Mouse (Mus musculus) left cerebral cortex, adult 18-20 months (tissue): Measurements from ENCODE around the gene Pax6. TPM values are rescaled to one million over a fixed set of nuclear protein-coding genes. Genes with fewer than 3 reads are reported as not detected.

ENCODE experiments used
- DNase-seq, 2 experiments: peaks; one replicate each; pipeline ENCODE4 v3.0.0; 2021 to 2022; ENCODE audit warnings: low spot score in 2 of 2, mixed read lengths in 1 of 2
- long read RNA-seq, 2 experiments: library from polyadenylated mRNA; stranded (forward); transcript quantifications; one replicate each; pipeline ENCODE4 v2.0.0; 2021
- total RNA-seq, 2 experiments: library from RNA; stranded (reverse); gene quantifications; 2 replicates each; pipeline ENCODE4 v1.2.3; 2021

Gene Pax6
- 10 to 100 TPM in 1 of 2 experiments, 1 to 10 TPM in 1; 8.8 to 10.3 TPM for total RNA-seq
- long read RNA-seq, experiment 1, partial matches to known transcripts = 1 of 17 reads
- long read RNA-seq, experiment 1, other reads (novel, unspliced or antisense) = 9 of 17 reads
- long read RNA-seq, experiment 2, partial matches to known transcripts = 2 of 4 reads
- long read RNA-seq, experiment 2, other reads (novel, unspliced or antisense) = 0 of 4 reads

- no peak for DNase-seq
Observed at GRCm38 (mm10) chr2:105668271-105669270, at the start of gene Pax6. Gene Pax6, plus strand, starts transcription at chr2:105668900.

GRCm38 (mm10) chr2:105648933-105649332 is 19.8 kb upstream of the Pax6 start:
- no peak for DNase-seq

GRCm38 (mm10) chr2:105656456-105656855 is 12.2 kb upstream of the Pax6 start:
- DNase-seq = no peak

- no peak for DNase-seq
Observed at GRCm38 (mm10) chr2:105659350-105659749, 9.3 kb upstream of the Pax6 start.

DNA sequence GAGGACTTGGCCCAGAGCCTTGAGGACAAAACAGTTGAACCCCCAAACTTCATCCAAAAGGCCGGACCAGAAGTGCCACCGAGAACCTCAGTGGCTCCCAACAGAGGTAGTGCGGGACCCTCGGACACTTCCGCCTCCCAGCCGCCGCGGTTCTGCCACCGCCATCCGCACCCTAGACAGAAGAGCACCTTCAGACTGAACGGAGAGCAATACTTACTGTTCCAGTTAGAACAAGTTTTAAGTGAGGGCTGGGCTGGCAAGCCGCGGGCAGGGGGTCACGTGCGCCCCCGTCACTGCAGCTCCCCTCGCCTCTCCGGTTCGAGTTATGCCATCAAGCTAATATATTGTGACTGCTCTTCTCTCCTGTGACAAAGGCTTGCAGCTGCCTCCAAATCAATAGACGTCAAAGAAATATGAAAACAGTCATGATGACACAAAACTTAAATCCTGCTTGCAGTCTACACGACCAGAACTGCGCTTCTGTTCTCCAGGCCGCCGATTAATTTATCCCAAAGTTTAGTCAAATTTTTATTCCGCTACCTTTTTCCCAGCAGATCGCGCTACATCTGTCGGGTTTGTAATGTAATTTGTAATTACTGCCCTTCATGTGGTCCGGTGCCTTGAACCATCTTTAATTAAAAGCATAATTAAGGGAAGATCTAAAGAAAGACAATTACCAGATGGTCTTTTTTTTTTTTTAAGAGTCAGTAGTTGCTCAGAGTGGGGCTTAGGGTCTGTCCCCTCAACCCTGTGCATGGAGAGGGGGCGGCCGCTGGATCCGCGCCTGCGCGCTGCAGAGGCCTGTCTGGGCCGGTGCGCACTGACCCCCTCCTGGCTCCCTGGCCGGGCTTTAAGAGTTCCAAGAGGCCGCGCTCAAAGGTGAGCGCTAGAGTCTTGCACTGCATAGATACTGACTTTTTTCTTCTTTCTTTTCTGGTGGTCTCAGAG is 8.5 kb upstream of the Pax6 start:
- DNase-seq = no peak

GRCm38 (mm10) chr2:105660874-105661622 is 7.7 kb upstream of the Pax6 start:
- DNase-seq = no peak

DNA sequence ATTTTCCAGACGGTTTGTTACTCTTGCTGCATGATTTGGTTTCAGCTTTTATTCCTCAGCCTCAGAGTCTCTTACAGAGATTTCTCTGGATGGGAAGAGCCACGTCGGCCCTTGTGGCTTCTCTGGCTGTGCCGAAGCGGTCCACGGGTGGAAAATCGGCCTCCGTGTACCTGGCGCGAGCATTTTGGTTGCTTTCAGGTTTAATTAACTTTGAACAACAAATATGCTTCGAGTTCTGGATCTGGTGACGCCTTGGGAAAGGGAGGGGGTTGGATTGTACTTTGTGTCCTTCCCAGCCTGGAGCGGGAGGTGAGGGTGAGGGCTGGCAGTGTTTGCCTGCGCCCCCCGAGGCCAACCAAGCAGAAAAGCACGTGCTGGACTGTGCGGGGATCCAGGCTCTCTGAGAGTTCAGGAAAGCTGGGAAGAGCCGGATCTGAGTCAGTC is 7.1 kb upstream of the Pax6 start:
- no peak for DNase-seq

DNA sequence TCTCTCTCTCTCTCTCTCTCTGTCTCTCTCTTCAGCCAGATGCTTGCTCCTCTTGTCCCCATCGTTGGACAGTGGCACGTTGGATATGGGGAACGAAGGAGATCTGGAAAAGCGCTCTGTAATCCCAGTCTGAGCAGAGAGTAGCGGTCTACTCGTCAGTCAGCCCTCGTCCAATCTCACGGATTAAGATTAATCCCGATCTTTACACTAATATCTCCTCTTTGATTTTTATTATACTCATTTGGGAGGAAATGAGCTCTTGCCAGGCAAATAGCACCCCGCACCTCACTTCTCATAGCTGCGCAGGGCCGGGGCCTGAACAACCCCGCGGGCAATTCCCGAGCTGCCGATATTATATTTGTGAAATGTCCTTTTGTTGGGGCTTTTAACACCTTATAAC is 6.6 kb upstream of the Pax6 start:
- no peak for DNase-seq

- no peak for DNase-seq
Observed at GRCm38 (mm10) chr2:105662606-105663005, 6.1 kb upstream of the Pax6 start.

DNA sequence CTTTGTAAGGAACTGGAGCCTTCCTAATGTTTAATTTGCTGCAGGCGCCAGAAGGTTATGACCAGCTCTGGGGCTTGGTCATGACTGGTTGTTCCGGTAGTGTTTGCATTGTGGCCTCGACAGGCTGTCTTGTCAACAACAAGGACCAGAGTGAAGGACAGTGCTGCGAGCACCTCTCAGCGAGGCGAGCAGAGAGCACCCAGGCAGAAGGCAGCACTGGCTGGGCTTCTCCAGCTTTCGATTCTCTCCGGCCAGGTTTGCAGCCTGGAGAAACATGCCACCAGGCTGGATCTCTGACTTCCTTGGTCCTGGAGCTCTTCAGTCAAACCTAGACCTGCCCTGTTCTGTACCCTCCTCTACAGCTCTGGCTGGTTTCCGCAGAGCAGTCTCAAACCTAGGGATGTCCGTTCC is 5.6 kb upstream of the Pax6 start:
- DNase-seq = no peak

- no peak for DNase-seq
Observed at GRCm38 (mm10) chr2:105664996-105665395, 3.7 kb upstream of the Pax6 start.

GRCm38 (mm10) chr2:105665491-105666250 is 3.0 kb upstream of the Pax6 start:
- DNase-seq = no peak

DNA sequence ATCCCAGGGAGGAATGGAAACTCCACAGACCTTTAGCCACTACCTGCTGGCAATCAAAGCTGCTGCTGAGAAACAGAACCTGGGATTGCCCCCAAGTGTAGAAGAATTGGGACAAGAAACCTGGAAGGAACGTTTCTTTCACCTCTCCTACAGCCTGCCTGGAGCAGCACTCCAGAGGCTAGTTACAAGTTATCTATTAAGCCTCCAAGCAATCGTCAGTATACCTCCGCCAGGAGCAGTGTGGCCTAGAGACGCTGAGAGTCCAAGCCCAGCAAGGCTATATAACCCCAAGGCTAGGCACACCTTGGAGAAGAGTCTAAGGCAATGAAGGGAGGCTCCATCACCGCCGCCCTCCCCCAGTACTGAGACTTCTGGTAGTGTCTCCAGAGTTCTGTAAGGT is 2.4 kb upstream of the Pax6 start:
- no peak for DNase-seq

GRCm38 (mm10) chr2:105666763-105667625 is 1.7 kb upstream of the Pax6 start:
- no peak for DNase-seq

DNA sequence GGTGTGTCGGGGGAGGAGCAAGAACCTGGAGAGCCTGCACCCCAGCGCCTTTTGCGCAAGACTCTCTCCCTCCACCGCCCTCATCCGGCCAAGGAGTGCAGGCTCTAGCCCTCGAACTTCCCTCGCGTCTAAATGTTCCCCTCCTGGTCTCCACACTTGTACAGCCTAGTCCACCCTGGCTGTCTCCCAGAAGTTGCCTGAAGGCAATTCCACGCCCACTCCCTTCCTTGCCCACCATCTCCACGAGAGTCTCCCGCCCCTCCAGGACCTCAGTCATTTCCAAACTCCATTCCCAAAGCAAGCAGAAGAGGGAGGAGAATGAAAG is 1.1 kb upstream of the Pax6 start:
- no peak for DNase-seq

- DNase-seq = no peak
Observed at GRCm38 (mm10) chr2:105669371-105669861, 716 bp downstream of the Pax6 start.

DNA sequence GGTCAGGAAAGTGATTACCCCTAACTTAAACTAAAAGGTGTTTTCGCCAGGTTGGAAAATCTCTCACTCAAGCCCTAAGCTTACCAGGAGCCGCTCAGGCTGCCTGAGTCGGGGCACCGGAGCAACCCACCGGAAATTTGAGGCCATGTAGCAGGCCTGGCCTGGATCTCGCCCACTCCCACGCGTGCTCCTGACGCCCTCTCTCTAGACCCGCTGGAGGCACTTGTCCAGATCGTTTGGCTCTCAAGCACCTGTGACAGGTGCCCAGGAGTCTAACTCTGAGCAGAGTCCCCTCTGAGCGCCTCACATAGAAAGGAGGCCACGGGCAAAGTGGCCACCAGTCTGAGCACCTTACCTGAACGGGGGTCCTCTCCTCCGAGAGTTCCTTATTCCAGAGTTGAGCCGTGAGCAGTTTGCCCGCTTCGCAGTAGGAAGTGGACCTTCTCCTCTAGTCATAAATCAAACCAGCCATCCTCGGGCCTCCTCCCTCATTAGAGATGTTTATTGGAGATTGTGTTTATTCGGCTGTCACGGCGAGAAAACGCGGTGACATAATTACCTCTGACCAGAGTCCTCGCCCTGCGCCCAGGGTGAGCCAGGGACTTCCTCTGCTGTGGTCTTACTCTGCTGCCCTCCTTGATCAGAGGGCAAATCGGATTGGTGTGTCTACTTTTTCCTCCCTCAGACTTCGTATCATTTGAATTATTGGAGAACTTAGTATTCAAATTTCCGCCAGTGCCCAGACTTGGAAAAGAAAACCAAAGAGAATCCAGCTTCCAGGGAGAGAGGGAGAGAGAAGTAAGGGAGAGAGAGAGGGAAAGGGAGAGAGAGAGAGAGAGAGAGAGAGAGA is 1.4 kb downstream of the Pax6 start:
- DNase-seq = no peak

DNA sequence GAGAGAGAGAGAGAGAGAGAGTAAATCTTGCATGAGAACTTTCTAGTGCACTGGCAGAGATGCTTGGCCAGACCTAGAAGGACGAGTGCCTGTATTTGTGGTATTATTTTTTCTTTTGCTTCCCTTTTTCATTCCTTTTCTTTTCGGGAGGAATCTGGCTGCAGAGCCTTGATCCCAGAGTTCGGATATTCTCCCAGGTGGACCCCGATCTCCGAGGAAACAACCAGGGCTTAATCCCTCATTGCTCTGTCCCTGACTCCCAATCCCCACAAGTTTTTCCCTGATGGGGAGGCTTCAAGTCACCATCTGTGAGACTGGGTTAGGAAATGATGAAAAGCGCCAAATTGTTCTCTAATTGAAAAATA is 2.0 kb downstream of the Pax6 start:
- no peak for DNase-seq
